Mouse (Mus musculus): Measurements from ENCODE around the gene Ttn. TPM values are rescaled to one million over a fixed set of nuclear protein-coding genes. Genes with fewer than 3 reads are reported as not detected.

The Ttn gene
- polyA plus RNA-seq, 1 experiment from 2014 or later = 570 TPM

DNA sequence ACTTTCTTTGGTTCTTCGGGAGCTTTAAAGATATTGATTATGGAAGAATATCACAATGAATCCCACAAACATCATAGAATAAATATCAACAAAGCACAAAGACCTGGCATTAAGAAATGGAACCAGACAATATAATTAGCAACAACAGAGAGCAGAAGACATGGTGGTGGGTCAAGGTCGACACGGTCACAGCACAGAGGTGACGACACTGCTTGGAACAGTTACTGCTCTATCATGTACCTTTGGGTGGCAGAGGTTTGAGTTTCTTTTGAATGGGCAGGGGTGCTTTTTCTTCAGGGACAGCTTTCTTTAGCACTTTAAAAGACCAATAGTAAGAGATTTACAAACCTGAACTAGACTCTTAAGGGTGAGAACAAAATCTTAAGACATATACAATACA, 132.3 kb downstream of the Ttn start:
- Histone ChIP-seq H3K4me1 (replicated peaks) (no peaks in the 10 kb centered on the region), H3K27ac (ENCODE audit: poor library complexity, severe bottlenecking) (no peak overlapping the region), H3K9me3 (replicated peaks) (no peaks in the 10 kb centered on the region), H3K27me3 (replicated peaks) (no peaks in the 10 kb centered on the region), H3K4me3 (no peak overlapping the region), H3K4me2 (no peak overlapping the region), H3K36me3 (peaks cover 68% of the 10 kb centered on the region), H3K9ac (no peak overlapping the region)
- ATAC-seq (ENCODE audit: insufficient number of reproducible peaks, low FRiP score) = no peak
- WGBS = 77% methylated on average over 4 of the region's 4 CpGs

DNA sequence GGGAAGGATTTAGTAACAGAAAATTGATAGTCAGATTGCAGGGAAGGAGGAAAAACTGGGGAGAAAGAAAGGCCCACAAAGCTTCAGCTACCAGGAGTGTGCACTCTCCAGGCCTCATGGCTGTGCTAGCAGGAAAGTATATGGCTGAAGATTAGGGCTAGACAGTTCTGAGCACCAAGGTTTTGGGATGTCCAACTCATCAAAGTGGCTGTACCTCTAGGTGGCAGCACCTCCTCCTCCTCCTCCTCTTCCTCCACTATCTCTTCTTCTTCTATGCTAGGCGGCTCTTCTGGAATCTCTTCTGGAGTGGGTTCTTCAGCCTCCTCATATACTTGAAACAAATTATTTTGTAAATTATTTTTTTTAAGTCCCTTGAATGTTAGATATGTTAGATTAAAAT, 139.2 kb downstream of the Ttn start:
- no peak overlapping the region; the same call in 1 of the 2 replicates for H3K27ac ChIP-seq (ENCODE audit: poor library complexity, severe bottlenecking)
- no peaks in the 10 kb centered on the region for H3K9me3 ChIP-seq (replicated peaks)
- H3K4me1 ChIP-seq (replicated peaks) = no peaks in the 10 kb centered on the region
- no peak overlapping the region for H3K4me3 ChIP-seq
- H3K36me3 ChIP-seq = peaks cover 75% of the 10 kb centered on the region
- WGBS = 57% methylated on average over 1 of the region's 1 CpGs
- no peak overlapping the region for H3K9ac ChIP-seq
- no peaks in the 10 kb centered on the region for H3K27me3 ChIP-seq (replicated peaks)
- no peak for ATAC-seq (ENCODE audit: insufficient number of reproducible peaks, low FRiP score)
- no peak overlapping the region for H3K4me2 ChIP-seq

DNA sequence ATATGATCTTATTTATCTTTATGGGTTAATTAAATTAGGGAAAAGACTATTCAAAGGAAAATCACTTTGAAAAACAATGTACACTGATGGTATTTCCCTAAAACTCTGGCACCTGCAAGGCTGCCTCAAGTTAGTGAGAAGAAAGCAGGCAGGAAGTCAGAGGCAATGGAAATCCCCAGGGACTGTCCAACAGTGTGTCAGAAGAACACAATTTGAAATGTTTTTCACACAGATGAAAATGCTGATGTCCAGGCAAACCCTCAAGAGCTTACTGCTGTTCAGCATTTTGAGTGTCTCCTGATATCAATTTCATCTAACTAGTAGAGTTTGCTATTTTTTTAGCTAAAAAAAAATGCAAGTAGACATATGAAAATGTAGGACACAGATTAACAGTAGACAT, 161.9 kb downstream of the Ttn start:
- no peaks in the 10 kb centered on the region for H3K4me1 ChIP-seq (replicated peaks)
- no peak overlapping the region for H3K4me3 ChIP-seq
- H3K9ac ChIP-seq = no peak overlapping the region
- no peaks in the 10 kb centered on the region for H3K27me3 ChIP-seq (replicated peaks)
- no peak overlapping the region for H3K4me2 ChIP-seq
- ATAC-seq (ENCODE audit: insufficient number of reproducible peaks, low FRiP score) = no peak
- peaks cover 48% of the 10 kb centered on the region for H3K36me3 ChIP-seq
- H3K9me3 ChIP-seq (replicated peaks) = no peaks in the 10 kb centered on the region
- H3K27ac ChIP-seq (ENCODE audit: poor library complexity, severe bottlenecking) = no peak overlapping the region

- ATAC-seq (ENCODE audit: insufficient number of reproducible peaks, low FRiP score) = no peak
- Histone ChIP-seq H3K9me3 (replicated peaks) (no peaks in the 10 kb centered on the region), H3K27me3 (replicated peaks) (no peaks in the 10 kb centered on the region), H3K4me2 (no peak overlapping the region), H3K4me3 (no peak overlapping the region), H3K4me1 (replicated peaks) (no peaks in the 10 kb centered on the region), H3K36me3 (peaks cover 45% of the 10 kb centered on the region), H3K27ac (ENCODE audit: poor library complexity, severe bottlenecking) (no peak overlapping the region), H3K9ac (no peak overlapping the region)
- 60% methylated on average over 2 of the region's 2 CpGs for WGBS
Observed at GRCm38 (mm10) chr2:76817796-76818195, 164.6 kb downstream of the Ttn start.

- no peaks in the 10 kb centered on the region for H3K27me3 ChIP-seq (replicated peaks)
- no peak overlapping the region for H3K27ac ChIP-seq (ENCODE audit: poor library complexity, severe bottlenecking)
- H3K9me3 ChIP-seq (replicated peaks) = no peaks in the 10 kb centered on the region
- no peak overlapping the region for H3K4me3 ChIP-seq
- no peak overlapping the region for H3K9ac ChIP-seq
- peaks cover 62% of the 10 kb centered on the region for H3K36me3 ChIP-seq
- no peak for ATAC-seq (ENCODE audit: insufficient number of reproducible peaks, low FRiP score)
- no peak overlapping the region for H3K4me2 ChIP-seq
- peaks cover 14% of the 10 kb centered on the region; the same call in 1 of the 2 replicates for H3K4me1 ChIP-seq (replicated peaks)
- WGBS = 82% methylated on average over 20 of the region's 20 CpGs
Observed at GRCm38 (mm10) chr2:76814048-76814817, 168.1 kb downstream of the Ttn start.

DNA sequence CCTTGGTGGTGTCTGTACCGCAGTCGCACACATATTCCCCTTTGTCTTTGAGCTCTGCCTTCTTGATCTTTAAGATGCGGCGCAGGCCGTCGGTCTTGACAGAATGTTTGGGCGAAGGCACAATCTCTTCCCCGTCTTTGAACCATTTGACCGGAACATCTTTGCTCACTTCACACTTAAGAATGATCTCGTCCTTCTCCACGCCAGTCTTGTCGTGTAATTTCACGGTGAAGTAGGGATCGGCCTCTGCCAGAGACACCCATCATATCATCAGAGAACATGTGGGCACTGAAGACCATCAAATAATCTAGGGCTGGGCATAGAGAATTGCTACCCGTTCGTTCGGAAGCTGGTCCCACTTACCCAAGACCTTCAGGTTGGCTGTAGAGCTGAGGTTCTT, 171.2 kb downstream of the Ttn start:
- peaks cover 63% of the 10 kb centered on the region for H3K36me3 ChIP-seq
- H3K27me3 ChIP-seq (replicated peaks) = no peaks in the 10 kb centered on the region
- H3K27ac ChIP-seq (ENCODE audit: poor library complexity, severe bottlenecking) = peak overlapping the region; percentile 65
- no peaks in the 10 kb centered on the region for H3K9me3 ChIP-seq (replicated peaks)
- no peak overlapping the region for H3K4me2 ChIP-seq
- WGBS = 85% methylated on average over 17 of the region's 17 CpGs
- H3K4me3 ChIP-seq = no peak overlapping the region
- H3K9ac ChIP-seq = no peak overlapping the region
- no peak for ATAC-seq (ENCODE audit: insufficient number of reproducible peaks, low FRiP score)
- peaks cover 21% of the 10 kb centered on the region for H3K4me1 ChIP-seq (replicated peaks)

- peak overlapping the region; percentile 29 for H3K4me2 ChIP-seq
Observed at GRCm38 (mm10) chr2:76808334-76808733, 174.0 kb downstream of the Ttn start.

GRCm38 (mm10) chr2:76807284-76807683, 175.1 kb downstream of the Ttn start:
- peak; percentile 78 for ATAC-seq (ENCODE audit: insufficient number of reproducible peaks, low FRiP score)
- Histone ChIP-seq H3K27ac (ENCODE audit: poor library complexity, severe bottlenecking) (peak overlapping the region; percentile 99), H3K4me1 (replicated peaks) (peaks cover 21% of the 10 kb centered on the region), H3K36me3 (peaks cover 45% of the 10 kb centered on the region), H3K4me3 (peak overlapping the region; percentile 58), H3K27me3 (replicated peaks) (no peaks in the 10 kb centered on the region), H3K4me2 (peak overlapping the region; percentile 69), H3K9ac (peak overlapping the region; percentile 84), H3K9me3 (replicated peaks) (no peaks in the 10 kb centered on the region)
- 43% methylated on average over 7 of the region's 7 CpGs for WGBS

More at GRCm38 (mm10) chr2:76808334-76808733, 174.0 kb downstream of the Ttn start:
- WGBS = 39% methylated on average over 10 of the region's 10 CpGs
- H3K27ac ChIP-seq (ENCODE audit: poor library complexity, severe bottlenecking) = peak overlapping the region; percentile 90
- peaks cover 21% of the 10 kb centered on the region for H3K4me1 ChIP-seq (replicated peaks)
- no peaks in the 10 kb centered on the region for H3K9me3 ChIP-seq (replicated peaks)
- H3K36me3 ChIP-seq = peaks cover 47% of the 10 kb centered on the region
- no peak for ATAC-seq (ENCODE audit: insufficient number of reproducible peaks, low FRiP score)
- no peak overlapping the region for H3K9ac ChIP-seq
- no peak overlapping the region for H3K4me3 ChIP-seq
- no peaks in the 10 kb centered on the region for H3K27me3 ChIP-seq (replicated peaks)

- H3K4me2 ChIP-seq = peak overlapping the region; percentile 69
- no peaks in the 10 kb centered on the region for H3K27me3 ChIP-seq (replicated peaks)
- ATAC-seq (ENCODE audit: insufficient number of reproducible peaks, low FRiP score) = peak; percentile 27; the same call in 1 of the 2 replicates
- peaks cover 45% of the 10 kb centered on the region for H3K36me3 ChIP-seq
- peak overlapping the region; percentile 99 for H3K27ac ChIP-seq (ENCODE audit: poor library complexity, severe bottlenecking)
- WGBS = 38% methylated on average over 9 of the region's 9 CpGs
- H3K9ac ChIP-seq = peak overlapping the region; percentile 84
- no peaks in the 10 kb centered on the region for H3K9me3 ChIP-seq (replicated peaks)
- H3K4me3 ChIP-seq = peak overlapping the region; percentile 58
- peaks cover 21% of the 10 kb centered on the region for H3K4me1 ChIP-seq (replicated peaks)
Observed at GRCm38 (mm10) chr2:76806861-76807260, 175.5 kb downstream of the Ttn start.

- peaks cover 21% of the 10 kb centered on the region for H3K4me1 ChIP-seq (replicated peaks)
- ATAC-seq (ENCODE audit: insufficient number of reproducible peaks, low FRiP score) = peak; percentile 63
- peak overlapping the region; percentile 99 for H3K27ac ChIP-seq (ENCODE audit: poor library complexity, severe bottlenecking)
- peak overlapping the region; percentile 58 for H3K4me3 ChIP-seq
- H3K9ac ChIP-seq = peak overlapping the region; percentile 64
- H3K36me3 ChIP-seq = peaks cover 44% of the 10 kb centered on the region
- H3K27me3 ChIP-seq (replicated peaks) = no peaks in the 10 kb centered on the region
- H3K4me2 ChIP-seq = peak overlapping the region; percentile 69
- 22% methylated on average over 4 of the region's 4 CpGs for WGBS
- no peaks in the 10 kb centered on the region for H3K9me3 ChIP-seq (replicated peaks)
Observed at GRCm38 (mm10) chr2:76806376-76806775, 176.0 kb downstream of the Ttn start.

DNA sequence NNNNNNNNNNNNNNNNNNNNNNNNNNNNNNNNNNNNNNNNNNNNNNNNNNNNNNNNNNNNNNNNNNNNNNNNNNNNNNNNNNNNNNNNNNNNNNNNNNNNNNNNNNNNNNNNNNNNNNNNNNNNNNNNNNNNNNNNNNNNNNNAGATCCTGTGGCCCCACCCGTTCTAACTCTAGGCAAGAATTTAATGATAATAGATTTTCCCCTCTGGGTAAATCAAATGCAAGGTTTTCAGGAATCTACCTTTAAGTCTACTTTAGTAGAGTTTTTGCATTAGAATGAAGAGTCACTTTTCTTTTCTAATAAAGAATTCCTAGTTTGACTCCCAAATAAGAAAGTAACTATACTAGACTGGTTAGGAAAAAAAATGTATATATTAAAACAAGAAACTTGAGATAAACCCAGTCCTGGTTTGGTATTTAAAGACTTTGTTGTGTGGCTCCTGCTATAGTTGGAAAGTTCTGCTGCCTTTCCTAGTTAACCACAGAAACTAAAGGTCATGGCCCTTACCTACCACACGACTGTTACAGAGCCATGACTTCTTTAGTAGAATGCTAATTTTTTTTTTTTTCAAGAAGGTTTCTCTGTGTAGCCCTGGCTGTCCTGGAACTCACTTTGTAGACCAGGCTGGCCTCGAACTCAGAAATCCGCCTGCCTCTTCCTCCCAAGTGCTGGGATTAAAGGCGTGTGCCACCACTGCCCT, 177.0 kb downstream of the Ttn start:
- ATAC-seq (ENCODE audit: insufficient number of reproducible peaks, low FRiP score) = no peak
- H3K4me2 ChIP-seq = peak overlapping the region; percentile 59
- H3K9me3 ChIP-seq (replicated peaks) = no peaks in the 10 kb centered on the region
- H3K27ac ChIP-seq (ENCODE audit: poor library complexity, severe bottlenecking) = peak overlapping the region; percentile 99
- no peaks in the 10 kb centered on the region for H3K27me3 ChIP-seq (replicated peaks)
- H3K9ac ChIP-seq = peak overlapping the region; percentile 51
- H3K4me3 ChIP-seq = peak overlapping the region; percentile 58
- 42% methylated on average over 5 of the region's 5 CpGs for WGBS
- peaks cover 42% of the 10 kb centered on the region for H3K36me3 ChIP-seq
- H3K4me1 ChIP-seq (replicated peaks) = peaks cover 14% of the 10 kb centered on the region

All from heart, embryonic 12.5 days (tissue).